Mouse (Mus musculus) fat pad, adult 2 months (tissue): ENCODE data around the gene Map3k3.
"Not testable (repeated sequence)": the region's sequence is repeated elsewhere in the genome, so short reads cannot be mapped to it uniquely, and the experiment has no call there.

Experiments used
- DNase-seq: peaks from one replicate; pipeline ENCODE4 v3.0.0-alpha.2; 2011; ENCODE audit warnings: low read depth, low spot score; ENCODE audit errors: extremely low read depth

Gene Map3k3

DNA sequence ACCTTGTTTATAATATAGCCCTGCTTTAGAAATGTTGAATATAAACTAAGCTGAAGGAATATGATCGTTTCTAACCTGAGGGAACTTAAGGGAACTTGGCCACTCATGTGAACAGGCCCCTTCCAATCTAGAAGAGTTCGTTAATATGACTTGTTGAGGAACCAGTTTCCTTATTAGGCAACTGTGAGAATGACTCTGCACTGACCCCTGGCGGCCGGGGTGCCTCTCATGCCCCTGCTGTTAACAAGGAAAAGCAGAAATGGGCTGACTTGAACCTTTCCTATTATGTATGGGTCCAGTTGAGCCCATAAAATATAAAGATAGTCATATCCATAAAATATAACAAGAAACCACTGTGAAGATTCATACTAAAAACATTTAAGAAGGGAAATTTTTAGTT, 8.1 kb upstream of the Map3k3 start:
- DNase-seq = no peak

DNA sequence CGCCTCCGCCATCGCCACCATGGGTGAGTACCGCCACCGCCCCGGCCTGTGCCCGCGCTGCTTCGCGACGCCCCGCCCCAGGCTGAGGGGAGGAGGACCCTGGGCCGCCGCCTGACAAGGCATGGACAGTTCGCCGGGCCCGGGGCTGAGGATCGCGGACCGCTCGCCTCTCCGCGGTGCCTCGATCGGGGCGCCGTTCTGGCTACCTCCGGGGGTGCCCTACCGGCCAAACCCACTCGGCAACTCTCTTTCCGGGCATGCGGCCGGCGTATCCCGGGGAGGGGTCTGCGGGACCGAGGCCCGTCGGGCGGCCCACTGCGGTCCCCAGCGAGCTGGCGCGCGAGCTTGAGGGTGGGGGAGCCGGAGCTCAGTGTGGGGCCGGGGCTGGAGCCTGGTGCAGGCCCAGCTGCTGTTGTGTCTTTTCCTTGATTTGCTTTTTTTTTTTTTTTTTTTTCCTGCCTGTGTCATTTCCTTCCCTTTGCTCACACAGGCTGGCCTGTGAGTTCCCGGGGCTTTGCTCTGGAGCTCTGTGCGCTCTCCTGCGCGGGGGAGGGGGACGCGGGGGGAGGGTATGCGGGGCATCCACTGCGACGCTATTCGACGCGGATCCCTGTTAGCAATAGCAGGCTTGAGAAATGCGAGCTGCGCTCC, 623 bp downstream of the Map3k3 start:
- DNase-seq = no peak

DNA sequence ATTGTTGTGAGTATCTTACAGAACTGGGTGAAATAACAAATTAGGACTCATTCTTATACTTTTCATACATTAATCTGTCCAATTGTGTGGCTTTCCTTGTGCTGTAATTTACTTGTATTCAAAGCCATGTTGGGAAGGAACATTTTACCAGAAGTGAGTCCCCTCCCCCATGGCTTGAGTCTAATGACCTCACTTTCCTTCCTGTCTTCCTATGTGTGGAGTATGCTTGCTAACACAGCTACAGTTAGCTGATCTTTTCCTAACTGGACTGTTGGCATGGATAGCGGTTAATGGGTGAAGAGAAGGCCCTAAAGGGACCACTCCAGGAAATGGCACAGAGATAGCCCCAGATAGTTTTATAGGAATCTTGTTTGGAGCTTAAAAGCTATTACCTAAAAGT, 13.8 kb downstream of the Map3k3 start:
- no peak for DNase-seq

DNA sequence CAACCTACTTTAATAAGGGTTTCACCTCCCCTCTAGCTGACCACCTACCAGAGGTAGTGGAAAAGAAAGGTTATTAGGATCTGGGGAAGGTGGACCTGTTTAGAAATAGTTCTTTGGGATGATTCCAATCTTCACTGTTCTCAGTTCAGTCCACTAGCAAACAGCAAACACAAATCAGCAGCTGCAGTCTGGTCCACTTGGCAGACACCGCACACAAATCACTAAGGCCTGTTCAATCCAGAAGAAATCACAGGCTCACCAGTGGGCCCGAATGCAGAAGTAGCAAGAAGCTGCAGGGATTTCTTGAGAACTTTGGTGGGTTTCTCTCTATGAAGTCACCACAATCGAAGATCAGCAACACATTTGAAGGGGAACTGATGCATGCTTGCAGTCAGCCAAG, 18.5 kb downstream of the Map3k3 start:
- no peak for DNase-seq

DNA sequence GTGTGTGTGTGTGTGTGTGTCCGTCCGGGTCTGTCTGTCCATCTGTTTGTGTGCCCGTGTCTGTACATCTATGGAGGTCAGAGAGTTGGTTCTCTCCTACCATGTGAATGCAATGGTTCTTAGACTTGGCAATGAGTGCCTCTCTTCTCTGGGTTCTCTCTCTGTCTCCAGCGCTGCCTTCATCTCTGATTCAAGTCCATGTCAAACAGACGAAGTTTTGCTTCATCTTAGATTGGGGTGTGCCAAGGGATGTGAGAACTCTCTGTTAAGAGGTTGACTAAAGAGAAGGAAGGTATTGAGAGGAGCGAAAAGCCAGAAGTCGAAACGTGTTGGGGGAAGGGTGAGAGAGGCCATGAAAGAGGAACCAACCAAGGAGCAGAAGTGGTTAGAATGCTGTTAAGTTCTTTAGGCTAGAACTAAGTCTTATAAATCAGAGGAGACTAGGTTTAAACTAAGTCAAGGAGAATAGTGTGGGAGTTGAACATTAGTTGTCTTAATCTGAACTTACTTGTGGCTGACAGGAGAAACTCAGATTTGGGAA, 21.7 kb downstream of the Map3k3 start:
- no peak for DNase-seq

DNA sequence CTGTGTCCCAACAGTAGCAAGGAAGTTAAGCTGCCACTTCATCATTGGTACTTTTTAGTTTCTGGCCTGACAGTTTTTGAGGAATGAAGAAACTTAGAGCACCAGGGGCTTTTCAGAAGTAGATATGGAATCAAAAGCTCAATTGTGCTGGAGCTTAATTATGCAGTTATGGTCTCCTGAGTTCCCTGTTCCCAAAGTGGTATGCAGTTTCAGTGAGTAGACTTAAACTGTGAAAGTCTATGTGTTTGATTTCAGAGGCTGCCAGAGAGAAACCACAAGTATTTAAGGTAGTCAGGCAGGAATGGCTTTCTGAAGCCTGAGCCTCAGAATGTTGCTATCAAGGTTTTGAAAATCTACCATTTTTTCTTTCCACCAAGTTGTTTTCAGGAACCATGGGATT, 27.3 kb downstream of the Map3k3 start:
- DNase-seq = no peak

DNA sequence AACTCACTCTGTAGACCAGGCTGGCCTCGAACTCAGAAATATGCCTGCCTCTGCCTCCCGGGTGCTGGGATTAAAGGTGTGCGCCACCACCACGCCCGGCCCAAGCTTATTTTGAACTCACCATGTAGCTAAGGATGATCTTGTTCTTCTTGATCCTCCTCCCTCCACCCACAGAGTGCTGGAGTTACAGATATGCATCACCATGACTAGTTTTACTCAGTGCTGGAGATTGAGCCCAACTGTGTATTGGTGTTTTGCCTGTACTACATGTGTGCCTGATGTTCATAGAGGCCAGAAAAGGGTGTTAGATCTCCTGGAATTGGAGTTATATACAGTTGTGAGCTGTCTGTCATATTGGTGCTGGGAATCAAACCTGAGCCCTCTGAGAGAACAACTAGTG, 37.8 kb downstream of the Map3k3 start:
- no peak for DNase-seq

DNA sequence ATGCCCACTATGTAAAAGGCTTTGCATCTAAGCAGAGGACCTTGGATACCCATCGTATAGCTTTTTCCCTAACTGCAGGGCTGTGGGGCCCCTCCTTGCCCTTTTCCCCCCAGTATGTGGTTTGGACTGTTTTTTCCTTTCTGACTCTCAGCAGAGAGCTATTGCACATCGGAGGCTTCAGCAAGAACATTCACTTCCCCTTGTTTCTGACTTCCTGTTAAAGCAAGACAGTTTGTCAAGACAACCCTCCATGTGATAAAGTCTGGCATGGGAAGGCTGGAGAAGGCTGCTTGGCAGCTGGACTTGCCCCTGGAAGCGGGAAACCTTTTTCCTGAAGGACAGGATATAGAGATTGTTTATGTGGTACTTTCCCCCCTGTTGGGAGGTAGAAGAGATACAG, 38.3 kb downstream of the Map3k3 start:
- DNase-seq = no peak

DNA sequence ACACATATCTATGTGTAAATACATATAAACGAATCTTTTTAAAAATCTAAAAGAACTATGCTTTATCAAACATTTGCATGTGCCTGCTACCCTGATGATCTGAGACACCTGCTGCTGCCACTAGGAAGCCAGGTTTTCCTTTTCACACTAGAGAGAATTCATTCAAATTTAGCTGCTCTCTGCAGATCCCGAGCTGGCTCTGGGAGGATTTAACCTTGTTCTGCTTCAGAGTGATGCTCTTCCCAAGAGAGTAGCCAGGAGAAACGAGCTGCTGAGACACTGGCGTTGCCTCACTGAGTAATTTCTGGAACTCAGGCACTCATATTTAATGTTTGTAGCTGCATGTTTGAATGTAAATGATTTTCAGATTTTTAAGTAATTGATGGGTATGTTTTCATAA, 40.4 kb downstream of the Map3k3 start:
- DNase-seq = no peak

DNA sequence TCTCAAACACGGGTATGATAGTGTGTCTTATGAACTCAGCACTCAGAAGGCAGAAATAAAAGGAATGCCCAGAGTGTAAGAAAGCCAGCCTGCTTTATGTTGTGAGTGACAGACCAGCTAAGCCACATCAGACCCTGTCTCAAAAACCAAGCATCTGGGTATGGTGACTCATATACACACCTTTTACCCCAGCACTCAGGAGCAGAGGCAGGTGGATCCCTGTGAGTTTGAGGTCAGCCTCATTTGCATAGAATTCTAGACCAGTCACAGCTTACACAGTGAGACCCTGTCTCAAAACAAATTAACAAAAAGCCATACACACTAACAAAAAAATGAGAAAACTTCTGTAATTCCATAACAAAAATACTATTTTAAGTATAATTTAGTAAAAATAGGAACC, 41.4 kb downstream of the Map3k3 start:
- DNase-seq = no peak

DNA sequence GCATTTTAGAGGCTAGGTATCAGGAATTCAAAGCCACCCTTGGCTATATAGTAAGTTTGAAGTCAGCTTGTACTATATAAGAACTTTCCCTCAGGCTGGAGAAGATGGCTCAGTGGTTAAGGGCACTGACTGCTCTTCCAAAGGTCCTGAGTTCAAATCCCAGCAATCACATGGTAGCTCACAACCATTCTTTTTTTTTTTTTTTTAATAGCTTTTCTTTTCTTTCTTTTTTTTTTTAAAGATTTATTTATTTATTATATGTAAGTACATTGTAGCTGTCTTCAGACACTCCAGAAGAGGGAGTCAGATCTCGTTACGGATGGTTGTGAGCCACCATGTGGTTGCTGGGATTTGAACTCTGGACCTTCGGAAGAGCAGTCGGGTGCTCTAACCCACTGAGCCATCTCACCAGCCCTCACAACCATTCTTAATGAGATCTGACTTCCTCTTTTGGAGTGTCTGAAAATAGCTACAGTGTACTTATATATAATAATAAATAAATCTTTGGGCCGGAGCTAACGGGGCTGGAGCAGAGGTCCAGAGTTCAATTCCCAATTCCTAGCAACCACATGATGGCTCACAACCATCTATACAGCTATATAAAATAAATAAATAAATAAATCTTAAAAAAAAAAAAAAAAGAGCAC, 42.4 kb downstream of the Map3k3 start:
- not testable (repeated sequence) for DNase-seq

DNA sequence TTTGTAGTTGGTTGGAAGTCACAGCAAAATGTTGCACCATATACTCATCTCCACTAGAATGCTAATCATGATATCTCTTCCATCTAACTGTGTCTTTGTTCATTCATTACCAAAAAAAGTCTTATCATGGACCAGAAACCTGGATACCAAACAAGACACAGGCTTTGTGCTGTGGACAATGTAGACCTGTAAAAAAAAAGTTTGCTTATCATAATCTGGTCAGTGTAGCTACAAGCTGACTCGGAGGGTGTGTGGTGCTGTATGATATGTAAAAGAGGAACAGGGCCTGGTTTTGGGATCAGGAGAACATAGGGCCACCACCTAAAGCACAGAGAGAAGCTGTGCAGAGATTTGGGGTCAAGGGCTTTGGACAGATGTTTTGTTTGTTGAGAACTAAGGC, 45.1 kb downstream of the Map3k3 start:
- no peak for DNase-seq

DNA sequence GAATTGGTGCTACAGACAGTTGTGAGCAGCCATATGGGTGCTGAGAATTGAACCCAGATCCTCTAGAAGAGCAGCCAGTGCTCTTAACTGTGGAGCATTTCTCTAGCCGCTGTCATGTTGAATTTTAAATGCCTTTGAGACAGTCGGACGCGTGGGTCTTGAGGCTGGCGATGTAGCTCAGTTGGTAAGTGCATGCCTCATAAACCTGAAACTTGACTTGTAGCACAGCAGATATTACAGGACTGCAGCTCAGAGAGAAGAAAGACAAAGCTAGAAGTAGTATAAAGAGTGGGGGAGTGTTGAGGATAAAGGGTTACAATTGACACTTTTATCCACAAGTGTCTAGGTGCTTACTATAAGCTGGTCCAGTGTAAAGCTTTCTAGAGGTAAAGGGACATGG, 48.1 kb downstream of the Map3k3 start:
- no peak for DNase-seq

DNA sequence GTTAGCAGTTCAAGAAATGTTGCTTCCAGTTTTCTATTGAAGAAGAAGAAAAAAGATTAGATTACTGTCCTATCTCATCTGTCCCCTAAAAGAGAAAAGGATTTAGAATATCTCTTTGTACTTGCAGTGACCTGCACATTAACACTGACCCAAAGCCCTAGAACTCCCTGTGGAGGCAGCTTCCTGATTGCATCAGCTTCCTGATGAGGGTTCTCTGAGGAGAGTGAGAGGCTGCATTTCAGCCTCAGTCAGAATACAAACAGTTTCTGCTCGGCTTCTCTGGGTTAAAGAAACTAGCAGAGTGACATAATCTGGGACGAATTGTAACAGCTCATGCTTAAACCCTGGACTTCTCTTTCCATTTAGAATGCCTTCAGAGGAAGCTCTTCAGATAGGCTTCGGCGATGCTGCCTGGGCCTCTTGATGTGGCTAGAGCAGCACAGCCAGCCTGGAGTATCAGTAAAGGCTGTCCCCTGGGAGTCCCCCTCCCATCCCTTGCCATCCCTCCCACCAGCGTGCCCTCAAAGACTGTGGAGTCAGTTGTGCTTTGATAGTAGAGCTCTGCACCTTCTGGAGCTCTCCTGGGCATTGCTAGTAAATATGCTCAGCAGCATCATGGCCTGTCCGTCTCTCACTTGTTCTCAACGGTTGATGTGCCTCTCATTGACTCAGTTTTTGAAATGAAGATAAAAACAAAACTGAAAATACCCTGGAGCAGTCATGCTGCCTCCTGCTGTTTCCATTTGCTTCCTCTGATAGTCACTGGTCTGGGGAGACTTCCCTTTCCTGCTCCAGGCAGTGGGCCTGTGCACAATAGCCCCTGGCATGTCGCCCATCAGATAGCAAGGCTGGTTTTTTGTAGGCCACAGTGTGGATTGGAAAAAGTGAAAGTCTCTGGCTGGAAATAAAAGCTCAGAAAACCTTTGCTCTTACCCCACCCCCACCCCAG, 50.4 kb downstream of the Map3k3 start:
- DNase-seq = no peak

DNA sequence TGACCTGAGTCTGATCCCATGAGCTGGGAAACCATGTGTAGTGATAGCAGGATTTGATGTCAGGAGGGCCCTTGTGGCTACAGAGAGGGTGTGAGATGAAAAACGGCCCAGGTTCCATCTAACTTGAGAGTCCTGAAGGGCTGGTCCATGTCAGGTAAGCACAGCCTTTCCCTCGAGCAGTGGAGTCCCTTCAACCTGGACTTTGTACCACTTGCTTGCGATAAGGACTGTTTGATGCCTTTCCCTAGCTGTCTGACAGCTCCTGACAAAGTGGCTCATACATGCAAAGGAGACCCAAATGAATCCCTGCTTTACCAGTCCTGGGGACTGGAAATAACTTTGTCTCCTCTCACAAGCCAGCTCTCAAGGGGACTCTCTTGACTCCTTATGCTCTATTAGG, 66.8 kb downstream of the Map3k3 start:
- no peak for DNase-seq

DNA sequence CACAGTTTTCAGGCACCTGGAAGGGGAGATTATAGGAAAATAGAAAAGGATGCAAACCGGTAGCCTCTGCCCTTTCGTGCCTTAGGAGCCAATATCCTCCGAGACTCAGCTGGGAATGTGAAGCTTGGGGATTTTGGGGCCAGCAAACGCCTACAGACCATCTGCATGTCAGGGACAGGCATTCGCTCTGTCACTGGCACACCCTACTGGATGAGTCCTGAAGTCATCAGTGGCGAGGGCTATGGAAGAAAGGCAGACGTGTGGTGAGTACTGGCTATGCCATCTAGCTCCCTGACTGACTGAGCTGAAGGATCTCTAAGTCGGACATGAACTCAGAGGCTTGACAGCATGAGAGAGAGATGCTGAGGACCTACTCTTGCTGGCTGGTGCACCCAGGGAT, 67.7 kb downstream of the Map3k3 start:
- no peak for DNase-seq

DNA sequence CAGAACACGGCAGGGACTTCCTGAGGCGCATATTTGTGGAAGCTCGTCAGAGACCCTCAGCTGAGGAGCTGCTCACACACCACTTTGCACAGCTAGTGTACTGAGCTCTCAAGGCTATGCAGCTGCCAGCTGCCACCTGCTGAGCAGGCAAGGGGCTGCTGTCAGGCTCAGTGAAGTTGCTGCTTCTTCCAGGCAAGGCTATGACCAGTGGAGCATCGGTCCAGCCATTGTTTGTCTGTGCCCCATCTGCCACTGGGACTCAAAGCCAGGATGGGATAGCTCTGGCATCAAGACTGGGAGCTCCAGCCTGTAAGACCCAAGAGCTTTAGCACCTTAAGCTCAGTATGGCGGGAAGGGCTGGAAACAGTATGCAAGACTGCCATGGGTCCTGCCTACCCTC, 69.7 kb downstream of the Map3k3 start:
- DNase-seq = no peak

DNA sequence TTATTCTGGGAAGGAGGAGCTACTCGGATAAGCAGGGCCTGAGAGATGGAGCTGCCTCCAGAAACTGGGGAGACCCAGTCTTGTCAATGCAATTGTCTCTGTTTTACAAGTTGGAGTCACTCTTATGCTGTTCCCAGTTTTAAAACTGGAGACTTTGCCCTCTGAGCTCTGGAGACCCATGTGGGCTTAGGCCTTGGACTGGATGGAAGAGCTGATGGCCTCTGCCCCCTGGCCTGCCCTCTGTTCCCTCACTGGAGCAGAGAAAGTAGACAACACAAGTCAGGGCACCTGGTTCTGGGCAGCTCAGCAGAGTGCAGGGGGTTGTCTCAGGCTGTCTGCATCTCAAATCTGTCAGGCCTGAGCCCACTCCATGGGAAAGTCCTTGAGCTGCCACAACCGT, 70.4 kb downstream of the Map3k3 start:
- no peak for DNase-seq

DNA sequence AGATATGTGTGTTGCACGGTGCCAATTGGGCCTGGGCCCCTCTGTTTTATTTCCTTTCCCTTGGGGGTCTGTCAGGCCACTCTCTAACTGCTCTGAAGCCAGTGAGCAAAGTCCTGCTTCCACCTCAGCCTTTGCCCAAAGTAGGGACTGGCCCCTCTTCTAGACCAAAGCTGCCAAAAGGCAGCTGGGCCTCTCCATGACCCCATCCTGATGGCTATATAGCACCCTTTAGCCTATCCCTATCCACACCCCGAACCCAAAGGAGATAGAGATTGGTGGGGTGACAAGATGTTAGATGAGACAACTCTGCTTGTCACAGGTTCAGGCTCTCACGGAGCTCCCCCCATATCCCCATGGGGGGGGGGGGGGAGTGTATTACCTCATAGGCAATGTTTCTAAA, 71.3 kb downstream of the Map3k3 start:
- no peak for DNase-seq

DNA sequence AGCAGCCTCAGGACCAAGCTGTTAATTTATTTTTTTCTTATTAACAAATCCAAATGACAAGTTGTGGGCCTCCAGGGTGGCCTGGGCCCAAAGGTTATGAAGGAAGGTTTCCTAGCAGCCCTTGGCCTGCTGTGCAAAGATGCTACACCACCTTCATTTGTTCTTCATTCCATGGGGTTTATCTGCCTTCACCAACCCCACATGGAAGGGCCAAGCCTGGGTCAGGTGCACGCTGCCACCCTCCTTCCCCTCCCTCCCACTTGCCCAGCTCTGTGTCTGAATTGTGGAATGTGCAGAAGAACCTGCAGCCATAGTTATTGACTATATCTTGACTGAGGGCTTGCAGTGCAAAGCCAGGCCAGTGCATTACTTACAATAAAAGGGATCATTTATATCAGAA, 71.8 kb downstream of the Map3k3 start:
- no peak for DNase-seq

DNA sequence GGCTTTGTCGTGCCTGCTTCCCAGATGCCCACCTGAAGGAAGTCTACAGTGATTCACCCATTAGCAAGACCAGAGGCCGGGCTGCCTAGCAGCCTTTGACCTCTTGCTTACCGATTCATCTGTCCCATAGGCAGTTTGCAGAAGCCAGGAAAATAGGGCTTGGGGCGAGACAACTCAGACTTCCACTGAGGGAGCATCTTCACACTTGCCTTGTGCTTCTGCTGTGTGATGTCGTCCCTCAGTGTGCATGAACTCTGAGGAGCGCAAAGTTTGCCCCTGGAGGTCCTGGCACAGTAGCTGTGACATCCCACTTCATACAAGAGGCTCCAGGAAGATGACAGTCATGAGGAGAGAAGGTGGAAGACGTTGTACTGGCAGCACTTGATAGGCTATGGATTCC, 72.7 kb downstream of the Map3k3 start:
- DNase-seq = no peak
